Mouse (Mus musculus) embryonic facial prominence, embryonic 11.5 days (tissue): ENCODE measurements at regions not wholly inside any gene's neighbourhood (a gene's known extent, or its start where the extent isn't known, plus 50 kb on each side); places are given as distances from the start of the nearest gene placed in this dataset.

Source experiments
- ATAC-seq: fragments of 200-750 bp; cut with Nextera tagmentation; replicated peaks from 2 replicates; pipeline ENCODE4 v1.8.0; 2017; ENCODE audit warnings: low read depth; ENCODE audit not compliant: insufficient number of reproducible peaks, low FRiP score, low TSS enrichment
- DNase-seq: peaks from one replicate; pipeline ENCODE4 v3.0.0-alpha.2; 2015; ENCODE audit warnings: low spot score
- H3K27ac ChIP-seq: fragments of 300-500 bp; sonication (generic); replicated peaks from 2 replicates; pipeline ENCODE4 v1.5.1; 2014; ENCODE audit warnings: mild to moderate bottlenecking, low read depth, low read length, control low read depth
- H3K27me3 ChIP-seq: fragments of 300-500 bp; sonication (generic); 2 replicates; pipeline ENCODE4 v1.6.1; 2014; ENCODE audit warnings: mild to moderate bottlenecking, low read length, moderate library complexity, mixed read lengths; ENCODE audit not compliant: control insufficient read depth, insufficient read depth
- H3K36me3 ChIP-seq: fragments of 300-500 bp; sonication (generic); replicated peaks from 2 replicates; pipeline ENCODE4 v1.6.1; 2014; ENCODE audit warnings: low read depth, mild to moderate bottlenecking, low read length, moderate library complexity, mixed read lengths; ENCODE audit not compliant: control insufficient read depth, insufficient read depth
- H3K4me1 ChIP-seq: fragments of 300-500 bp; sonication (generic); 2 replicates; pipeline ENCODE4 v1.6.1; 2014; ENCODE audit warnings: low read length, mixed read lengths; ENCODE audit not compliant: control insufficient read depth, insufficient read depth
- H3K4me2 ChIP-seq: fragments of 300-500 bp; sonication (generic); 2 replicates; pipeline ENCODE4 v1.6.1; 2014; ENCODE audit warnings: low read depth, mild to moderate bottlenecking, control low read depth, low read length, moderate library complexity
- H3K4me3 ChIP-seq: fragments of 300-500 bp; sonication (generic); 2 replicates; pipeline ENCODE4 v1.5.1; 2014; ENCODE audit warnings: low read depth, low read length, control low read depth
- H3K9ac ChIP-seq: fragments of 300-500 bp; sonication (generic); replicated peaks from 2 replicates; pipeline ENCODE4 v1.6.1; 2014; ENCODE audit warnings: mild to moderate bottlenecking, control low read depth, low read length
- H3K9me3 ChIP-seq: fragments of 300-500 bp; sonication (generic); replicated peaks from 2 replicates; pipeline ENCODE4 v1.6.1; 2016; ENCODE audit warnings: mild to moderate bottlenecking, low read length, inconsistent platforms, mixed read lengths; ENCODE audit not compliant: control insufficient read depth
- WGBS: fragments of 180-500 bp; shearing (Covaris S2); extraction: QIAGEN DNeasy Blood & Tissue Kit; methylation state at CpG from one replicate; pipeline ENCODE4 v1.1.7; 2014; 5-methylcytosine and 5-hydroxymethylcytosine counted together

DNA sequence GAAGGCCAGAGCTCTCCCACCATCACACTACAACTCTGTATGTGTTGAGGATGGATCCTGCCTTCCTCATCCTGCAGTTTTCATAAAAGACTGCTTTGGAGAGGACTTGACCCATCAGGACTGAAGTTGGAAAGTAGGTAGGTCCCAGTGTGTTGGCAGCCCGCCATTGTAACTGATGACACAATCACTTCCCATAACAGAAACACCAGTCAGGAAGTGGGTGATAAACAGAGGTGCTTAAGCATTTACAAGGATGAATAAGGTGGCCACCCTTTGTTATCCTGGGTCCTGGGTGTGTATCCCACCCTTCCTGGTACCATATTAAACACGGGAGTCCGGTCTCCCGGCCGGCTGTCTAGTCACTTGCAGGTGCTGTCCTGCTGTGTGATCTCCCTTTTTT lies 118.3 kb downstream of the Snx10 start:
- H3K9me3 ChIP-seq: no peaks in the 10 kb centered on the region
- no peaks in the 10 kb centered on the region for H3K4me1 ChIP-seq
- ATAC-seq: no peak
- 95% methylated on average over 5 of the region's 5 CpGs for WGBS
- no peaks in the 10 kb centered on the region for H3K27me3 ChIP-seq
- H3K4me2 ChIP-seq: no peak overlapping the region
- no peaks in the 10 kb centered on the region for H3K36me3 ChIP-seq
- no peak overlapping the region for H3K27ac ChIP-seq
- H3K4me3 ChIP-seq: no peak overlapping the region
- DNase-seq: no peak
- H3K9ac ChIP-seq: no peak overlapping the region

GRCm38 (mm10) chr6:51648813-51649212 lies 125.1 kb downstream of the Snx10 start:
- no peaks in the 10 kb centered on the region for H3K4me1 ChIP-seq
- H3K9ac ChIP-seq: no peak overlapping the region
- no peaks in the 10 kb centered on the region for H3K36me3 ChIP-seq
- no peaks in the 10 kb centered on the region for H3K9me3 ChIP-seq
- no peak overlapping the region for H3K4me3 ChIP-seq
- H3K27ac ChIP-seq: no peak overlapping the region
- ATAC-seq (no peak), DNase-seq (no peak)
- WGBS: 85% methylated on average over 7 of the region's 7 CpGs
- no peaks in the 10 kb centered on the region for H3K27me3 ChIP-seq
- H3K4me2 ChIP-seq: no peak overlapping the region

GRCm38 (mm10) chr6:51653753-51654152 lies 130.1 kb downstream of the Snx10 start:
- 92% methylated on average over 8 of the region's 8 CpGs for WGBS

DNA sequence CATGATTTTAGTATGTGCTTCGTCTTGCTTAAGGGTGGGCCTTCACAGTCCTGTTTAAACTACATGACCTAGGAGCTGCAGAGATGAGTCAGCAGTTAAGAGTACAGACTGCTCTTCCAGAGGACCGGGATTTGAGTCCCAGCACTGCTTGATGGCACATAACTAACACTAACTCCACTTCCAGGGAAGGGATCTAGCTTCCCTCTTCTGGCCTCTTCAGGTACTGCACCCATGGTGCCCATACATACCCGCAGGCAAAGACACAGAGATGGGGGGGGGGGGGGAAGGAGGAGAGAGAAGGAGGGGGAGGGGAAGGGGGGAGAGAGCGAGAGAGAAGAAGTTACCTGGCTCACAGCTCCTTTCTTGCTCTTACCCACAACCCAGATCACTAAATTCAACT lies 131.3 kb downstream of the Snx10 start:
- no peaks in the 10 kb centered on the region for H3K9me3 ChIP-seq
- no peaks in the 10 kb centered on the region for H3K27me3 ChIP-seq
- no peak overlapping the region for H3K27ac ChIP-seq
- H3K4me2 ChIP-seq: no peak overlapping the region
- DNase-seq: no peak
- 89% methylated on average over 4 of the region's 4 CpGs for WGBS
- H3K4me3 ChIP-seq: no peak overlapping the region
- no peak overlapping the region for H3K9ac ChIP-seq
- no peak for ATAC-seq
- no peaks in the 10 kb centered on the region; the same call in 1 of the 2 replicates for H3K4me1 ChIP-seq
- no peaks in the 10 kb centered on the region for H3K36me3 ChIP-seq

More at GRCm38 (mm10) chr6:51653753-51654152, 130.1 kb downstream of the Snx10 start:
- no peak overlapping the region for H3K4me2 ChIP-seq
- no peak overlapping the region for H3K9ac ChIP-seq
- ATAC-seq: no peak
- no peaks in the 10 kb centered on the region for H3K36me3 ChIP-seq
- no peak for DNase-seq
- no peak overlapping the region for H3K27ac ChIP-seq
- no peak overlapping the region for H3K4me3 ChIP-seq
- H3K27me3 ChIP-seq: no peaks in the 10 kb centered on the region
- H3K4me1 ChIP-seq: no peaks in the 10 kb centered on the region; the same call in 1 of the 2 replicates
- no peaks in the 10 kb centered on the region for H3K9me3 ChIP-seq

DNA sequence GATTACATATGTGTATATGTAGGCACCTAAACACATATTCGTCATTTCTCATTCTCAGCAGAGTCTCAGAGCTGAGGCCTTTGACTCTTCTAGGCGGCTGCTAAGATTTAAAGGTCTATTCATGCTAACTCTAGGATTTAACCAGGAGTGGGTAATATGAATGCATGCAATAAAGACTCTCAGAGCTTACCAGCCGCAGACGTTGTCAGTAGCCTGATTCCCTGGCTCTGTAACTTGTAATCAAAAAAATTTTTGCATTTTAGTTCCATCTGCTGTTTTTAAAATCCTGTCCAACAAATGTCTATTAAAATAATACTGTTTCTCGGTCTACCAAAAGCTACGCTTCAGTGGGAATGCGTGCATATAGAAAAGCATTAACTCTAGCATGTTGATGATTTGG lies 132.4 kb downstream of the Snx10 start:
- Histone ChIP-seq H3K36me3 (no peaks in the 10 kb centered on the region), H3K27me3 (no peaks in the 10 kb centered on the region), H3K9me3 (no peaks in the 10 kb centered on the region), H3K9ac (no peak overlapping the region), H3K27ac (no peak overlapping the region), H3K4me2 (no peak overlapping the region), H3K4me1 (no peaks in the 10 kb centered on the region; the same call in 1 of the 2 replicates), H3K4me3 (no peak overlapping the region)
- 85% methylated on average over 7 of the region's 7 CpGs for WGBS
- DNase-seq (no peak), ATAC-seq (no peak)

GRCm38 (mm10) chr6:51656883-51657640 lies 133.4 kb downstream of the Snx10 start:
- Histone ChIP-seq H3K4me1 (no peaks in the 10 kb centered on the region; the same call in 1 of the 2 replicates), H3K9me3 (no peaks in the 10 kb centered on the region), H3K9ac (no peak overlapping the region), H3K27me3 (no peaks in the 10 kb centered on the region), H3K27ac (no peak overlapping the region), H3K4me2 (no peak overlapping the region), H3K4me3 (no peak overlapping the region), H3K36me3 (no peaks in the 10 kb centered on the region)
- 65% methylated on average over 12 of the region's 12 CpGs for whole genome bisulfite sequencing
- ATAC-seq: peak; percentile 70; the same call in 1 of the 2 replicates
- no peak for DNase-seq

DNA sequence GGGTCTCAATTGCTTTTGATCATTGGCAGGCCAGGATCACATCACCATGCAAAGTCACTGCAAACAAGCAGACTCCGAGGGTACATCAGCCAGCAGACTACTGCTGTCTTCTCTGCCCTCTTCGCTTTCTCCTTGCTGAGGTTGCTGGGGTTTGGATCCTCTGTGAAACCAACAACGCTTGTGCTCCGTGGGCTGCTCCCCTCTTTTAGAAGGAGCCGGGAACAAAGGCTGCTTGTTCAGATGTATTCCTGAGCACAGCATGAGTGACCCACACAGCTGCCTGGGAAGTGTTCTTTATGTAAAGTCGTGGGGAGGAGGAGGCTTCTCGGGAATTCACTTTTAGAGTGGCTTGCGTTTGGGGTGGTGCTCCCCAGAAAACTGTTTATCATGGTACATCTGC lies 134.7 kb downstream of the Snx10 start:
- Histone ChIP-seq H3K4me3 (no peak overlapping the region), H3K36me3 (no peaks in the 10 kb centered on the region), H3K4me2 (no peak overlapping the region), H3K27ac (no peak overlapping the region), H3K27me3 (no peaks in the 10 kb centered on the region), H3K9me3 (no peaks in the 10 kb centered on the region), H3K9ac (no peak overlapping the region; the same call in 1 of the 2 replicates), H3K4me1 (no peaks in the 10 kb centered on the region; the same call in 1 of the 2 replicates)
- ATAC-seq (no peak), DNase-seq (peak; percentile 20)
- WGBS: 18% methylated on average over 8 of the region's 8 CpGs

GRCm38 (mm10) chr6:51663178-51663577 lies 139.5 kb downstream of the Snx10 start:
- no peaks in the 10 kb centered on the region for H3K27me3 ChIP-seq
- H3K4me3 ChIP-seq: no peak overlapping the region
- H3K9me3 ChIP-seq: no peaks in the 10 kb centered on the region
- DNase-seq (no peak), ATAC-seq (no peak)
- no peak overlapping the region for H3K4me2 ChIP-seq
- no peak overlapping the region for H3K27ac ChIP-seq
- WGBS: 90% methylated on average over 3 of the region's 3 CpGs
- H3K36me3 ChIP-seq: no peaks in the 10 kb centered on the region
- H3K4me1 ChIP-seq: no peaks in the 10 kb centered on the region; the same call in 1 of the 2 replicates
- H3K9ac ChIP-seq: no peak overlapping the region
